Mouse (Mus musculus) CH12.LX (cell line): Measurements from ENCODE around the gene Gm6993. TPM values are rescaled to one million over a fixed set of nuclear protein-coding genes. Genes with fewer than 3 reads are reported as not detected.

Source experiments
- DNase-seq: peaks from one replicate; pipeline ENCODE4 v3.0.0-alpha.2; 2013; ENCODE audit errors: extremely low read depth
- H3K27ac ChIP-seq: 2 replicates; pipeline ENCODE4 v1.5.1; 2012; ENCODE audit warnings: low read depth, mild to moderate bottlenecking, control low read depth, moderate library complexity; ENCODE audit not compliant: insufficient read depth
- H3K27me3 ChIP-seq: replicated peaks from 2 replicates; pipeline ENCODE3; 2012; ENCODE audit warnings: inconsistent platforms
- H3K36me3 ChIP-seq, 2 experiments: replicated peaks in 1 of 2; 2 replicates each; pipeline versions ENCODE3 to v1.6.1; 2012; ENCODE audit warnings: inconsistent platforms in 1 of 2, low read length in 1 of 2, mild to moderate bottlenecking in 1 of 2, mixed read lengths in 1 of 2, moderate library complexity in 1 of 2; ENCODE audit not compliant: control insufficient read depth in 1 of 2, insufficient read depth in 1 of 2
- H3K4me1 ChIP-seq, 2 experiments: 2 replicates each; pipeline ENCODE4 v1.6.1; 2012; ENCODE audit warnings: inconsistent platforms in 1 of 2, moderate library complexity in 1 of 2; ENCODE audit not compliant: insufficient read depth in 2 of 2, control insufficient read depth in 1 of 2
- H3K4me2 ChIP-seq: 2 replicates; pipeline ENCODE4 v1.6.1; 2012; ENCODE audit warnings: low read depth, mild to moderate bottlenecking, control low read depth; ENCODE audit not compliant: poor library complexity, insufficient read depth, severe bottlenecking
- H3K4me3 ChIP-seq, 3 experiments: fragments of 150-350 bp in 1 of 3; sonication (generic) in 1 of 3; replicated peaks in 1 of 3; 2 replicates each; pipeline versions ENCODE3 to v1.5.1; 2011 to 2012; ENCODE audit warnings: low read depth in 2 of 3, low read length in 2 of 3, mild to moderate bottlenecking in 2 of 3, moderate library complexity in 2 of 3, control low read depth in 1 of 3, improper control_type of control experiment in 1 of 3, inconsistent platforms in 1 of 3, mixed read lengths in 1 of 3; ENCODE audit not compliant: poor library complexity in 1 of 3
- H3K79me2 ChIP-seq: replicated peaks from 2 replicates; pipeline ENCODE4 v1.6.1; 2012; ENCODE audit warnings: mild to moderate bottlenecking, moderate library complexity; ENCODE audit not compliant: control insufficient read depth, poor library complexity, insufficient read depth, severe bottlenecking; ENCODE audit errors: extremely low read depth
- H3K9ac ChIP-seq: 2 replicates; pipeline ENCODE4 v1.6.1; 2012; ENCODE audit warnings: low read depth, mild to moderate bottlenecking, control low read depth, moderate library complexity; ENCODE audit not compliant: insufficient read depth
- H3K9me3 ChIP-seq: replicated peaks from 2 replicates; pipeline ENCODE3; 2012; ENCODE audit warnings: low read length, inconsistent platforms, mixed read lengths
- BHLHE40 ChIP-seq: IDR thresholded peaks from 2 replicates; pipeline ENCODE4 v1.6.1; 2011; ENCODE audit warnings: mild to moderate bottlenecking, low read depth, low read length, improper control_type of control experiment
- CHD1 ChIP-seq: IDR thresholded peaks from 2 replicates; pipeline ENCODE4 v1.6.1; 2012; ENCODE audit warnings: low read depth, low read length, improper control_type of control experiment, inconsistent platforms
- E2F4 ChIP-seq: IDR thresholded peaks from 2 replicates; pipeline ENCODE4 v1.6.1; 2011; ENCODE audit warnings: low read depth, low read length, improper control_type of control experiment; ENCODE audit not compliant: insufficient replicate concordance
- ETS1 ChIP-seq: conservative IDR thresholded peaks from 2 replicates; pipeline ENCODE4 v1.6.1; 2012; ENCODE audit warnings: low read depth, mild to moderate bottlenecking, inconsistent platforms, low read length, improper control_type of control experiment, moderate library complexity
- GABPA ChIP-seq: IDR thresholded peaks from 2 replicates; pipeline ENCODE4 v1.6.1; 2012; ENCODE audit warnings: low read depth, low read length, improper control_type of control experiment, inconsistent platforms; ENCODE audit not compliant: insufficient replicate concordance
- IRF4 ChIP-seq: IDR thresholded peaks from 2 replicates; pipeline ENCODE4 v1.6.1; 2014; ENCODE audit warnings: low read depth, mild to moderate bottlenecking, inconsistent platforms, low read length, improper control_type of control experiment
- MAZ ChIP-seq: IDR thresholded peaks from 2 replicates; pipeline ENCODE4 v1.6.1; 2012; ENCODE audit warnings: low read depth, mild to moderate bottlenecking, inconsistent platforms, low read length, improper control_type of control experiment, moderate library complexity
- MEF2A ChIP-seq: IDR thresholded peaks from 2 replicates; pipeline ENCODE4 v1.6.1; 2014; ENCODE audit warnings: low read depth, mild to moderate bottlenecking, inconsistent platforms, low read length, improper control_type of control experiment, borderline replicate concordance
- MYC ChIP-seq: IDR thresholded peaks from 2 replicates; pipeline ENCODE4 v1.6.1; 2011; ENCODE audit warnings: low read depth, mild to moderate bottlenecking, improper control_type of control experiment, low read length
- NRF1 ChIP-seq: IDR thresholded peaks from 2 replicates; pipeline ENCODE4 v1.6.1; 2014; ENCODE audit warnings: low read depth, mild to moderate bottlenecking, inconsistent platforms, low read length, improper control_type of control experiment, moderate library complexity
- PAX5 ChIP-seq: IDR thresholded peaks from 2 replicates; pipeline ENCODE4 v1.6.1; 2012; ENCODE audit warnings: low read length, inconsistent platforms, mixed read lengths
- POLR2AphosphoS2 ChIP-seq: IDR thresholded peaks from 2 replicates; pipeline ENCODE4 v1.6.1; 2011; ENCODE audit warnings: low read depth, low read length, improper control_type of control experiment
- SMC3 ChIP-seq: IDR thresholded peaks from 2 replicates; pipeline ENCODE4 v1.6.1; 2011; ENCODE audit warnings: low read depth, low read length, improper control_type of control experiment
- ZC3H11A ChIP-seq: IDR thresholded peaks from 2 replicates; pipeline ENCODE4 v1.6.1; 2012; ENCODE audit warnings: low read depth, mild to moderate bottlenecking, inconsistent platforms, low read length, improper control_type of control experiment
- ZKSCAN1 ChIP-seq: IDR thresholded peaks from 2 replicates; pipeline ENCODE4 v1.6.1; 2012; ENCODE audit warnings: low read depth, inconsistent platforms, low read length, improper control_type of control experiment, borderline replicate concordance
- ZMIZ1 ChIP-seq: IDR thresholded peaks from 2 replicates; pipeline ENCODE4 v1.6.1; 2012; ENCODE audit warnings: low read depth, mild to moderate bottlenecking, inconsistent platforms, low read length, improper control_type of control experiment
- ZNF384 ChIP-seq: IDR thresholded peaks from 2 replicates; pipeline ENCODE4 v1.6.1; 2012; ENCODE audit warnings: low read depth, low read length, improper control_type of control experiment, inconsistent platforms
- dilution Hi-C: fragments of 300-500 bp; cut with MboI; formaldehyde crosslinking; loops from 2 replicates; pipeline ENCODE4 v1.14.3; 2020; ENCODE audit warnings: low sequenced_read_pairs; ENCODE audit not compliant: extremely low pct_unique_long_range_greater_than_20kb, extremely low pct_ligation_motif_present
- in situ Hi-C: fragments of 300-500 bp; cut with MboI; formaldehyde crosslinking; loops from 3 replicates; pipeline ENCODE4 v1.14.3; 2019; ENCODE audit warnings: low sequenced_read_pairs, low pct_ligation_motif_present, low pct_unique_long_range_greater_than_20kb, mixed read lengths
- polyA plus RNA-seq: library from polyadenylated mRNA; unstranded; fragments of >175 nt; gene quantifications from 2 replicates; pipeline ENCODE4 v1.2.1, GENCODE M21; 2012; ENCODE audit warnings: low read depth; ENCODE audit not compliant: insufficient read length
- total RNA-seq, 2 experiments: library from RNA; depleted of rRNA; stranded (reverse); fragments of 300-350 nt in 1 of 2; fragments of >200 nt in 1 of 2; gene quantifications; 2 replicates each; pipeline ENCODE4 v1.2.3; 2012 to 2014

The Gm6993 gene
- total and polyA plus RNA-seq, 3 experiments = not detected

- no peaks in the 10 kb centered on the region for H3K4me1 ChIP-seq
- H3K9me3 ChIP-seq = no peaks in the 10 kb centered on the region
- no peak overlapping the region for H3K9ac ChIP-seq
- dilution Hi-C loops (no loop called here), in situ Hi-C loops (no loop called here)
- no peak overlapping the region for H3K4me3 ChIP-seq
- no peaks in the 10 kb centered on the region for H3K27me3 ChIP-seq
- H3K79me2 ChIP-seq = no peaks in the 10 kb centered on the region
- no peak overlapping the region for H3K27ac ChIP-seq
- no peak for DNase-seq
- H3K4me2 ChIP-seq = no peak overlapping the region
- TF ChIP-seq IRF4 (no peak), ZNF384 (no peak), E2F4 (no peak), SMC3 (no peak), ETS1 (no peak), ZKSCAN1 (no peak), POLR2AphosphoS2 (no peak), MAZ (no peak), GABPA (no peak), ZMIZ1 (no peak), ZC3H11A (no peak), PAX5 (no peak), BHLHE40 (no peak), CHD1 (no peak), NRF1 (no peak), MYC (no peak)
- no peaks in the 10 kb centered on the region for H3K36me3 ChIP-seq
These were observed 7.6 kb downstream of the Gm6993 start for GRCm38 (mm10) chr12:31248165-31248564.

- DNase-seq = no peak
- Histone ChIP-seq H3K4me2 (no peak overlapping the region), H3K9ac (no peak overlapping the region), H3K4me1 (no peaks in the 10 kb centered on the region), H3K9me3 (no peaks in the 10 kb centered on the region), H3K4me3 (no peak overlapping the region)
- in situ Hi-C loops (no loop called here), dilution Hi-C loops (no loop called here)
- TF ChIP-seq MEF2A (no peak), BHLHE40 (no peak), ZMIZ1 (no peak)
- TF ChIP-seq, all 38 proteins: peak for 0
- H3K36me3 ChIP-seq = no peaks in the 10 kb centered on the region
- H3K79me2 ChIP-seq = no peaks in the 10 kb centered on the region
- no peak overlapping the region for H3K27ac ChIP-seq
- no peaks in the 10 kb centered on the region for H3K27me3 ChIP-seq
These were observed 8.1 kb downstream of the Gm6993 start for GRCm38 (mm10) chr12:31248681-31249080.
